Mouse (Mus musculus): ENCODE data around the gene Stk19.
A peak's percentile ranks its signal among the peaks of the same experiment; 100 is the strongest.
"Not testable (repeated sequence)": the region's sequence is repeated elsewhere in the genome, so short reads cannot be mapped to it uniquely, and the experiment has no call there.

- not testable (repeated sequence) for TF ChIP-seq POLR2A (IDR thresholded peaks at IDR 0.05; ENCODE audit: low read depth, low read length)
- 0 out of 2 replicates have a peak, but pooled peaks have one; percentile 19 for TF ChIP-seq CTCF (IDR thresholded peaks at IDR 0.05; ENCODE audit: borderline replicate concordance, insufficient read depth, low read length)
Measured at GRCm38 (mm10) chr17:34813747-34814146, 23.0 kb downstream of the Stk19 start.

All from embryonic fibroblast, embryonic 13.5 days (primary cell).